Mouse (Mus musculus) forebrain, embryonic 15.5 days (tissue): Measurements from ENCODE around the gene 6430571L13Rik. TPM values are rescaled to one million over a fixed set of nuclear protein-coding genes. Genes with fewer than 3 reads are reported as not detected.
A peak's percentile ranks its signal among the peaks of the same experiment; 100 is the strongest.

Experiments
- ATAC-seq: fragments of 200-750 bp; cut with Nextera tagmentation; replicated peaks from 2 replicates; pipeline ENCODE4 v1.8.0; 2017; ENCODE audit warnings: mild to moderate bottlenecking, moderate TSS enrichment, moderate library complexity
- H3K27ac ChIP-seq: fragments of 300-500 bp; sonication (generic); replicated peaks from 2 replicates; pipeline ENCODE4 v1.5.1; 2015; ENCODE audit warnings: mild to moderate bottlenecking, inconsistent platforms
- H3K27me3 ChIP-seq: fragments of 300-500 bp; sonication (generic); 2 replicates; pipeline ENCODE4 v1.6.1; 2015; ENCODE audit warnings: inconsistent platforms
- H3K36me3 ChIP-seq: fragments of 300-500 bp; sonication (generic); 2 replicates; pipeline ENCODE4 v1.6.1; 2015; ENCODE audit warnings: mild to moderate bottlenecking, inconsistent platforms
- H3K4me1 ChIP-seq: fragments of 300-500 bp; sonication (generic); 2 replicates; pipeline ENCODE4 v1.6.1; 2015; ENCODE audit warnings: inconsistent platforms
- H3K4me2 ChIP-seq: fragments of 300-500 bp; sonication (generic); replicated peaks from 2 replicates; pipeline ENCODE4 v1.6.1; 2015; ENCODE audit warnings: mild to moderate bottlenecking, inconsistent platforms
- H3K4me3 ChIP-seq: fragments of 300-500 bp; sonication (generic); 2 replicates; pipeline ENCODE4 v1.5.1; 2015; ENCODE audit warnings: mild to moderate bottlenecking, inconsistent platforms
- H3K9ac ChIP-seq: fragments of 300-500 bp; sonication (generic); replicated peaks from 2 replicates; pipeline ENCODE4 v1.6.1; 2015; ENCODE audit warnings: mild to moderate bottlenecking, inconsistent platforms
- H3K9me3 ChIP-seq: fragments of 300-500 bp; sonication (generic); 2 replicates; pipeline ENCODE4 v1.6.1; 2016; ENCODE audit warnings: inconsistent platforms
- WGBS: fragments of 180-500 bp; shearing (Covaris S2); methylation state at CpG from one replicate; pipeline ENCODE4 v1.1.7; 2015; ENCODE audit warnings: mixed read lengths; 5-methylcytosine and 5-hydroxymethylcytosine counted together
- polyA plus RNA-seq: library from polyadenylated mRNA; unstranded; fragments of >200 nt; fragmentation: Nextera tagmentation; extraction: Ambion mirVana; gene quantifications from 2 replicates; pipeline ENCODE4 v1.2.1, GENCODE M21; 2015

Gene 6430571L13Rik
- polyA plus RNA-seq, 1 experiment from 2014 or later, result 4.5 TPM

DNA sequence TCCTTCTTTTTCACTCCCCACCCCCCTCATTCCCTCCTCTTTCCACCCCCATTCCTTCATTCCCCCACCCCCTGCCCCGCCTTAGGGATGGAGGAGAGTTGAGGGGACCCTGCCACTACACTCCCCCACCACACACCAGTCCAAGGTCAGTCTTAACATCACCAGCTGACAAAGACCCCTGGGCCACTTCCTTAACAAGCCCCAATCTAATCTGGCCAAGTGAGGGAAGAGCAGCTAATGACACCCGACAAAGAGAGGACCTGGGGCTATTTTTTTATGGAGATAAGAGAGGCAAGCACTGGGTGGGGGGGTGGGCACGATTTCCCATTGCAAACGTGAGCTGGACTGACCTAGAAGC is 29.7 kb downstream of the 6430571L13Rik start:
- WGBS, result 15% methylated on average over 4 of the region's 4 CpGs
- no peaks in the 10 kb centered on the region for H3K9me3 ChIP-seq
- H3K27me3 ChIP-seq, result peaks cover 23% of the 10 kb centered on the region
- no peak overlapping the region for H3K9ac ChIP-seq
- ATAC-seq, result no peak
- H3K4me1 ChIP-seq, result 0 out of 2 replicates have a peak, but pooled peaks cover 4% of the 10 kb centered on the region
- H3K4me3 ChIP-seq, result no peak overlapping the region
- no peaks in the 10 kb centered on the region for H3K36me3 ChIP-seq
- H3K4me2 ChIP-seq, result no peak overlapping the region
- no peak overlapping the region for H3K27ac ChIP-seq

DNA sequence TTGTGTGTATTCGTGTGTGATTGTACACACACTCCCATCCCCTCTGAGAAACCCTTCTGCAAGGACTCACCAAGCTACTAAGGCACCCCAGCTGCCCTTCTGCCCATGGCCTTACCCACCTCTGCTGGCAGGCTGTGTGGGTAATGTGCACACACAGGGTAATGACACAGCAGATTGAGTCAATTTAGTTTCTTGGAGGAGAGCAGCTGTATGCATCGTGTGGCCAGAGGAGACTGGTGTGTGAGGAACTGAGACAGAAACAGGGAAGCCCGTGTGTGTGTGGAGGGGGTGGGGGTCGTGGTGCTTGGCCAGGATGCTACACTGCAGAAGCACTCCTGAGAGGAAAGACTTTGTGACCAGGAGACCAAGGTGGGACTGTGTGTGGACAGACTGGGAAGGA is 32.0 kb downstream of the 6430571L13Rik start:
- Histone ChIP-seq H3K4me3 (no peak overlapping the region), H3K9ac (no peak overlapping the region), H3K4me2 (no peak overlapping the region), H3K36me3 (no peaks in the 10 kb centered on the region), H3K4me1 (peaks cover 4% of the 10 kb centered on the region; the same call in 1 of the 2 replicates), H3K27ac (no peak overlapping the region), H3K9me3 (no peaks in the 10 kb centered on the region), H3K27me3 (peaks cover 32% of the 10 kb centered on the region)
- ATAC-seq, result 0 out of 2 replicates have a peak, but pooled peaks have one; percentile 24
- 68% methylated on average over 4 of the region's 4 CpGs for WGBS

DNA sequence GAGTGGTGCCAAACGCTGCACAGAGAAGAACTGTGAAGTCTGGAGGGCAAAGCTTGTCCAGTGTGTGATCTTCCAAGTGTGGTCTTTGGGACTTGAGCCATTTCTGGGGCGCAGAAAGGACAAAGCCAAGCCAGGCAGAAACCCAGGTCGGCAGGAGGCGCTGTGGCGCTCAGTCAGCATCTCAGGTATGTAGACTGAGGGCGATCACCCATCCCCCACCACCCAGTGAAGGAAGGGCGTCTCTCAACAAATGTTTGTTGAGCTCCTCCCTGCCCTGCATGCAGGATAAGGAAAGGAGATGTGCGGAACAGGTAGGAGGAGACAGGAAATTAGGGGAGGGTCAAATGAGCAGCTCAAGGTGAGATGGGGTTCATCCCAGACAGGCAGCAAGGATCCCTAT is 34.2 kb downstream of the 6430571L13Rik start:
- WGBS, result 11% methylated on average over 8 of the region's 8 CpGs
- Histone ChIP-seq H3K4me3 (no peak overlapping the region), H3K36me3 (no peaks in the 10 kb centered on the region), H3K4me1 (peaks cover 20% of the 10 kb centered on the region), H3K27ac (no peak overlapping the region), H3K9ac (no peak overlapping the region), H3K4me2 (no peak overlapping the region), H3K27me3 (peaks cover 41% of the 10 kb centered on the region), H3K9me3 (no peaks in the 10 kb centered on the region)
- ATAC-seq, result no peak

- Histone ChIP-seq H3K9me3 (no peaks in the 10 kb centered on the region), H3K9ac (no peak overlapping the region), H3K27ac (no peak overlapping the region), H3K4me3 (no peak overlapping the region), H3K36me3 (no peaks in the 10 kb centered on the region), H3K4me2 (no peak overlapping the region), H3K4me1 (peaks cover 20% of the 10 kb centered on the region), H3K27me3 (peaks cover 49% of the 10 kb centered on the region)
- no peak for ATAC-seq
- 20% methylated on average over 5 of the region's 5 CpGs for WGBS
Measured at GRCm38 (mm10) chr9:107375451-107375850, 35.0 kb downstream of the 6430571L13Rik start.

- ATAC-seq, result peak; percentile 61
- peak overlapping the region; percentile 43 for H3K9ac ChIP-seq
- WGBS, result under 1% methylated on average over 35 of the region's 35 CpGs
- 0 out of 2 replicates have a peak overlapping the region, but pooled peaks have one; percentile 5 for H3K27ac ChIP-seq
- peak overlapping the region; percentile 41 for H3K4me3 ChIP-seq
- no peaks in the 10 kb centered on the region for H3K36me3 ChIP-seq
- H3K4me1 ChIP-seq, result peaks cover 23% of the 10 kb centered on the region
- H3K27me3 ChIP-seq, result peaks cover 74% of the 10 kb centered on the region
- H3K9me3 ChIP-seq, result no peaks in the 10 kb centered on the region
- H3K4me2 ChIP-seq, result peak overlapping the region; percentile 66
Measured at GRCm38 (mm10) chr9:107377961-107378512, 37.6 kb downstream of the 6430571L13Rik start.

DNA sequence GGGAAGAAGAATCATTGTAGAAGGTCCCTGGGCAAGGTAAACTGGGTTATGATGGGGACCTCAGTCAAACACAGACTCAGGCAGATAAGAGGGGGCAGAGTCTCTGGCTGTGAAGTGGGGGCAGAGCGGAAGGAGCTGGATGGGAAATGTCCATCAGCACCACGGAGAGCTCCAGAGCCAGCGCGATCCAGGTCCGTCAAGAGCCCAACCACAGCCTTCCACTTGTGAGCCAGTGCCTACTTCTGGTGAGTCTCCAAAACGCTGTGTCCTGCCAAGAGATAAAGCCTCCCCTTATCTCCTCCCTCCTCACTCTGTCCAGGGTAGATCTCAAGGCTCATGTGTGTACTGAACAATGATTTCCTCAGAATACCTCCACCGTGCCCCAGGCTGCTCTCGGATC is 41.3 kb downstream of the 6430571L13Rik start:
- H3K9ac ChIP-seq, result no peak overlapping the region
- H3K4me2 ChIP-seq, result no peak overlapping the region
- no peaks in the 10 kb centered on the region for H3K36me3 ChIP-seq
- H3K4me3 ChIP-seq, result no peak overlapping the region
- no peak overlapping the region for H3K27ac ChIP-seq
- H3K4me1 ChIP-seq, result peaks cover 24% of the 10 kb centered on the region
- H3K27me3 ChIP-seq, result peaks cover 60% of the 10 kb centered on the region
- no peak for ATAC-seq
- WGBS, result 10% methylated on average over 8 of the region's 8 CpGs
- no peaks in the 10 kb centered on the region for H3K9me3 ChIP-seq

DNA sequence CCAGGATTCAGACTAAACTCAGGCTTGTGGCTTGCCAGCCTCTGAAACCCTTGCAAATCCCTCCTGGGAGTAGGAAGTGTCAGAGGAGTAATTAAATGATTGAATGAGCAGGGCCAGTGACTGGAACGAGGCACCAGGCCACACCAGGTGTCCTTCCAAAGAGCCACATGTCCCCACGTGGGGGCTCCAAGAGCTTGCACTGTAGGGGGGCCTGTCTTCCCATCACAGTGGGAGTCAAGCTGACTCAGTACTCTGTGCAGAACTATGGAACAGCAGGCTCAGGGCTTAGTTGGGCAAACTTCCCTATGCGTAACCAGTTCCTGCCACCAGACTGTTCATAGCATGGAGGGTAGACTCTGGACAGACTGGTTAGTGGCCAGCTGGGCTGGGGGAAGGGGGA is 44.0 kb downstream of the 6430571L13Rik start:
- Histone ChIP-seq H3K9me3 (no peaks in the 10 kb centered on the region), H3K9ac (no peak overlapping the region), H3K4me2 (no peak overlapping the region), H3K36me3 (no peaks in the 10 kb centered on the region), H3K27me3 (peaks cover 46% of the 10 kb centered on the region), H3K27ac (no peak overlapping the region), H3K4me1 (peaks cover 11% of the 10 kb centered on the region; the same call in 1 of the 2 replicates), H3K4me3 (no peak overlapping the region)
- 24% methylated on average over 3 of the region's 3 CpGs for WGBS
- ATAC-seq, result 0 out of 2 replicates have a peak, but pooled peaks have one; percentile 23

DNA sequence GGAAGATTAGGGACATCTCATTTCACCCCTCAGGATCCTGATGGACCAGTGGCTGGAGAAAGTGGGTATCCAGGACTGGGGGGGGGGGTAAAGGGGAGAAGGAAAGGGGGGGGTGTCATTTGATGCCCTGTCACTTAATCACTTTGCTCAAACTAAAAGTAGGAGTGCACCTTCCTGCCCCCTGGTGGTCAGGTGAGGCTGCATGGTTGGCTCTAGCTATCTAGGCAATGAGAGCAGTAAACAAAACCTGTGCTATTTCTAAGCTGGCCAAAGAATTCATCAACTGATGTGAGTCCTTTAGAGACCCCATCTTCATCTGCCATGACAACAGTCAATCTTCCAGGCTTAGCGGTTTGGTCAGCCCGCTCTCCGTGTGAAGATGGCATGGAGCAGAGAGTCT is 46.3 kb downstream of the 6430571L13Rik start:
- Histone ChIP-seq H3K36me3 (no peaks in the 10 kb centered on the region), H3K4me1 (peaks cover 14% of the 10 kb centered on the region; the same call in 1 of the 2 replicates), H3K27ac (no peak overlapping the region), H3K9me3 (no peaks in the 10 kb centered on the region), H3K4me3 (no peak overlapping the region), H3K27me3 (peaks cover 23% of the 10 kb centered on the region), H3K4me2 (no peak overlapping the region), H3K9ac (no peak overlapping the region)
- 61% methylated on average over 3 of the region's 3 CpGs for WGBS
- ATAC-seq, result no peak

DNA sequence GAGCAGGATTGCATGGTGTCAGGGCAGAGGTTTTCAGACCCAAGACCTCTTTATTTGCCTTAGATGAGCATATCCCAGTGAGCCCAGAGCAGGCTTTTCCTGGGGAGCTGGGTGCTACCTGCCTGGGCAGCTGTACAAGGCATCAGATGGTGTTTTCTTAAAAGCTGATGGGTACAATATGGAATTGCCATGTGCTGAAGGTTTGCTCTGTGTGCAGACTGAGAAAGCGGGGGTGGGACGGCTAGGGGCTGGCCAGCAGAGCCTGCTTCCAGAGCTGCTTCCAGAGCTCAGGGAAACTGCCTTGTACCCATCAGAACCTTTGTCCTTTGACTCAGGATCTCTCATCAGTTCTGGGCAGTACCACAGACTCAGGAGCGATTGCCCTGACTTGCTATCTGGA is 47.3 kb downstream of the 6430571L13Rik start:
- peaks cover 14% of the 10 kb centered on the region; the same call in 1 of the 2 replicates for H3K27me3 ChIP-seq
- H3K4me1 ChIP-seq, result peaks cover 11% of the 10 kb centered on the region; the same call in 1 of the 2 replicates
- no peak overlapping the region for H3K4me2 ChIP-seq
- WGBS, result 68% methylated on average over 3 of the region's 3 CpGs
- ATAC-seq, result no peak
- no peak overlapping the region for H3K4me3 ChIP-seq
- no peak overlapping the region for H3K27ac ChIP-seq
- no peak overlapping the region for H3K9ac ChIP-seq
- H3K9me3 ChIP-seq, result no peaks in the 10 kb centered on the region
- no peaks in the 10 kb centered on the region for H3K36me3 ChIP-seq

- H3K4me2 ChIP-seq, result no peak overlapping the region
- H3K4me3 ChIP-seq, result no peak overlapping the region
- peaks cover 9% of the 10 kb centered on the region; the same call in 1 of the 2 replicates for H3K27me3 ChIP-seq
- H3K4me1 ChIP-seq, result peaks cover 11% of the 10 kb centered on the region; the same call in 1 of the 2 replicates
- 42% methylated on average over 2 of the region's 2 CpGs for WGBS
- no peak overlapping the region for H3K9ac ChIP-seq
- no peak for ATAC-seq
- no peaks in the 10 kb centered on the region for H3K9me3 ChIP-seq
- no peaks in the 10 kb centered on the region for H3K36me3 ChIP-seq
- no peak overlapping the region for H3K27ac ChIP-seq
Measured at GRCm38 (mm10) chr9:107388263-107388662, 47.9 kb downstream of the 6430571L13Rik start.

DNA sequence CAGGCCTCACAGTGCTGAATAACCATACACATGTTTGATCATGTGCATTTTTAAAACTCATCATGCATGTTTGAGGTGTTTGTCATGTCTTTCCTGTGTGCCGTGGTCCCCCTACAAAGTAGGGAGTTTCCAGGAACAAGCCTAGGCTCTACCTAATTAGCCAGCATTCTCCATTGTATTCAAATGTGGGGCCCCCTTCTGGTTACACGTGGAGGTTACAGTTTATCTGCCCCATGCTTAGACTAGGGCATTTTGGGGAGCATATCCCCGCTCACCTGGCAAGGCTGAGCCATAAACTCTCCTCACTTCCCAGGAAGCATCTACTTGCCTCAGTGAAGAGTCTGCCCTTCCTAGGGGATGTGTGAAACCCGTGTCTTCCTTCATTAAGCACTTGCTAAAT is 56.0 kb downstream of the 6430571L13Rik start:
- no peak overlapping the region for H3K9ac ChIP-seq
- no peak overlapping the region for H3K27ac ChIP-seq
- no peaks in the 10 kb centered on the region for H3K36me3 ChIP-seq
- H3K4me2 ChIP-seq, result no peak overlapping the region
- H3K4me1 ChIP-seq, result peaks cover 18% of the 10 kb centered on the region
- no peak for ATAC-seq
- WGBS, result 34% methylated on average over 4 of the region's 4 CpGs
- no peaks in the 10 kb centered on the region for H3K9me3 ChIP-seq
- H3K4me3 ChIP-seq, result no peak overlapping the region
- H3K27me3 ChIP-seq, result peaks cover 29% of the 10 kb centered on the region; the same call in 1 of the 2 replicates

GRCm38 (mm10) chr9:107398968-107399367 is 58.6 kb downstream of the 6430571L13Rik start:
- H3K9ac ChIP-seq, result no peak overlapping the region
- no peak for ATAC-seq
- H3K4me3 ChIP-seq, result no peak overlapping the region

More at GRCm38 (mm10) chr9:107398968-107399367, 58.6 kb downstream of the 6430571L13Rik start:
- no peak overlapping the region for H3K27ac ChIP-seq
- no peaks in the 10 kb centered on the region for H3K9me3 ChIP-seq
- WGBS, result 24% methylated on average over 11 of the region's 11 CpGs
- H3K4me1 ChIP-seq, result peaks cover 40% of the 10 kb centered on the region
- H3K36me3 ChIP-seq, result no peaks in the 10 kb centered on the region
- H3K4me2 ChIP-seq, result peak overlapping the region; percentile 99
- H3K27me3 ChIP-seq, result peaks cover 47% of the 10 kb centered on the region; the same call in 1 of the 2 replicates
